Mouse (Mus musculus) stomach, postnatal 0 days (tissue): ENCODE results near the gene Stox2.

Experiments used
- CTCF ChIP-seq: IDR thresholded peaks from 2 replicates; pipeline ENCODE4 v1.5.1; 2016; ENCODE audit warnings: antibody characterized with exemption, low read depth, mild to moderate bottlenecking, moderate library complexity
- EP300 ChIP-seq: optimal IDR thresholded peaks from 2 replicates; pipeline ENCODE3; 2016; ENCODE audit warnings: antibody characterized with exemption

DNA sequence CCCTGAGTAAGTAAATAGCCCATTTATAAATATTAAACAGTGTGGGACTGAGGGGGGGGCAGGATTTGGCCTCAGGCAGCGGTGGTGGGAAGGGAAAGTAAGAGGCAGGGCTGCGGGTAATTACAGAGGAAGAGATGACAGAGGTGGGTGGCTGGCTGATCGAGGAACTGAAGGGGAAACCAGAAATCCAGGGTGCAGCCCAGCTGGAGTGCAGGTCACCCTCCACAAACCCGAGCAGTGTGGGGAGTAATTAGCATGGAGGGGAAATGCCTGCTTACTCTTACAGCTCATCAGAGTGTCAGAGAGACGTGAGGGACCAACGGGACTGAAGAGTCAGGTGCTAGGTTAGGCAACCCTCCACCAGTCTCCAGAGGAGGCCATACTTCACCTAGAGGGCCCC, 98.4 kb downstream of the Stox2 start:
- TF ChIP-seq CTCF, result no peak
- TF ChIP-seq EP300, result no peak
